Mouse (Mus musculus) MEL (cell line): ENCODE measurements at regions not wholly inside any gene's neighbourhood (a gene's known extent, or its start where the extent isn't known, plus 50 kb on each side); places are given as distances from the start of the nearest gene placed in this dataset.

ENCODE experiments used
- DNase-seq: peaks from one replicate; pipeline ENCODE4 v3.0.0; 2011; ENCODE audit warnings: low read depth, low spot score
- H3K27ac ChIP-seq: 2 replicates; pipeline ENCODE4 v1.5.1; 2012; ENCODE audit warnings: low read depth, mild to moderate bottlenecking, control low read depth, low read length, moderate library complexity; ENCODE audit not compliant: control insufficient read depth
- H3K27me3 ChIP-seq, 2 experiments: fragments of 150-350 bp in 1 of 2; sonication (generic) in 1 of 2; 2 replicates each; pipeline ENCODE4 v1.6.1; 2012; ENCODE audit warnings: low read length in 2 of 2, mild to moderate bottlenecking in 2 of 2, improper control_type of control experiment in 1 of 2, moderate library complexity in 1 of 2; ENCODE audit not compliant: insufficient read depth in 2 of 2, control insufficient read depth in 1 of 2
- H3K36me3 ChIP-seq, 2 experiments: 2 replicates each; pipeline ENCODE4 v1.6.1; 2012 to 2014; ENCODE audit warnings: low read length in 2 of 2, improper control_type of control experiment in 1 of 2, inconsistent platforms in 1 of 2, mild to moderate bottlenecking in 1 of 2; ENCODE audit not compliant: insufficient read depth in 2 of 2, control insufficient read depth in 1 of 2
- H3K4me1 ChIP-seq, 2 experiments: fragments of 150-350 bp in 1 of 2; sonication (generic) in 1 of 2; 2 replicates each; pipeline ENCODE4 v1.6.1; 2012; ENCODE audit warnings: low read length in 2 of 2, improper control_type of control experiment in 1 of 2, mild to moderate bottlenecking in 1 of 2; ENCODE audit not compliant: insufficient read depth in 2 of 2, control insufficient read depth in 1 of 2
- H3K4me3 ChIP-seq, 2 experiments: fragments of 150-350 bp in 1 of 2; sonication (generic) in 1 of 2; 2 replicates each; pipeline ENCODE4 v1.5.1; 2012; ENCODE audit warnings: low read depth in 2 of 2, low read length in 2 of 2, mild to moderate bottlenecking in 2 of 2, moderate library complexity in 2 of 2, control low read depth in 1 of 2, improper control_type of control experiment in 1 of 2; ENCODE audit not compliant: control insufficient read depth in 1 of 2, insufficient read depth in 1 of 2
- H3K79me2 ChIP-seq: 2 replicates; pipeline ENCODE4 v1.6.1; 2012; ENCODE audit warnings: mild to moderate bottlenecking, low read length, moderate library complexity; ENCODE audit not compliant: control insufficient read depth, poor library complexity, insufficient read depth
- H3K9ac ChIP-seq: 2 replicates; pipeline ENCODE4 v1.6.1; 2012; ENCODE audit warnings: low read depth, mild to moderate bottlenecking, control low read depth, low read length, moderate library complexity; ENCODE audit not compliant: control insufficient read depth, poor library complexity, severe bottlenecking
- H3K9me3 ChIP-seq: fragments of 150-350 bp; sonication (generic); replicated peaks from 2 replicates; pipeline ENCODE4 v1.6.1; 2012; ENCODE audit warnings: mild to moderate bottlenecking, low read length, improper control_type of control experiment, moderate library complexity; ENCODE audit not compliant: insufficient read depth
- CHD1 ChIP-seq: IDR thresholded peaks from 2 replicates; pipeline ENCODE4 v1.6.1; 2012; ENCODE audit warnings: low read depth, mild to moderate bottlenecking, inconsistent platforms, low read length, improper control_type of control experiment
- EP300 ChIP-seq, 2 experiments: IDR thresholded peaks; 2 replicates each; pipeline ENCODE4 v1.6.1; 2011; ENCODE audit warnings: improper control_type of control experiment in 2 of 2, low read length in 2 of 2, low read depth in 1 of 2, mild to moderate bottlenecking in 1 of 2
- ETS1 ChIP-seq: IDR thresholded peaks from 2 replicates; pipeline ENCODE4 v1.6.1; 2012; ENCODE audit warnings: low read depth, mild to moderate bottlenecking, inconsistent platforms, low read length, improper control_type of control experiment, moderate library complexity
- GABPA ChIP-seq: IDR thresholded peaks from 2 replicates; pipeline ENCODE4 v1.6.1; 2012; ENCODE audit warnings: low read depth, mild to moderate bottlenecking, inconsistent platforms, low read length, improper control_type of control experiment, moderate library complexity
- GATA1 ChIP-seq: IDR thresholded peaks from 2 replicates; pipeline ENCODE4 v1.6.1; 2011; ENCODE audit warnings: low read depth, low read length, improper control_type of control experiment
- HCFC1 ChIP-seq: IDR thresholded peaks from 2 replicates; pipeline ENCODE4 v1.6.1; 2012; ENCODE audit warnings: low read depth, mild to moderate bottlenecking, inconsistent platforms, low read length, improper control_type of control experiment, moderate library complexity
- JUND ChIP-seq: IDR thresholded peaks from 2 replicates; pipeline ENCODE4 v1.6.1; 2011; ENCODE audit warnings: low read depth, mild to moderate bottlenecking, improper control_type of control experiment, low read length
- MAZ ChIP-seq: IDR thresholded peaks from 2 replicates; pipeline ENCODE4 v1.6.1; 2012; ENCODE audit warnings: low read depth, mild to moderate bottlenecking, inconsistent platforms, low read length, improper control_type of control experiment
- MYB ChIP-seq: IDR thresholded peaks from 2 replicates; pipeline ENCODE4 v1.6.1; 2011; ENCODE audit warnings: mild to moderate bottlenecking, low read depth, low read length, improper control_type of control experiment
- MYC ChIP-seq: IDR thresholded peaks from 2 replicates; pipeline ENCODE4 v1.6.1; 2011; ENCODE audit warnings: low read depth, mild to moderate bottlenecking, low read length, improper control_type of control experiment, moderate library complexity
- POLR2AphosphoS2 ChIP-seq: IDR thresholded peaks from 2 replicates; pipeline ENCODE4 v1.6.1; 2011; ENCODE audit warnings: low read length, improper control_type of control experiment
- POLR2AphosphoS5 ChIP-seq: IDR thresholded peaks from 2 replicates; pipeline ENCODE4 v1.6.1; 2012; ENCODE audit warnings: low read depth, borderline replicate concordance, mild to moderate bottlenecking, inconsistent platforms, low read length, moderate library complexity, mixed read lengths
- RAD21 ChIP-seq: IDR thresholded peaks from 2 replicates; pipeline ENCODE4 v1.6.1; 2011; ENCODE audit warnings: mild to moderate bottlenecking, low read depth, low read length, improper control_type of control experiment
- RCOR1 ChIP-seq: IDR thresholded peaks from 2 replicates; pipeline ENCODE4 v1.6.1; 2012; ENCODE audit warnings: low read depth, mild to moderate bottlenecking, inconsistent platforms, low read length, improper control_type of control experiment
- SMC3 ChIP-seq: IDR thresholded peaks from 2 replicates; pipeline ENCODE4 v1.6.1; 2011; ENCODE audit warnings: low read depth, low read length, improper control_type of control experiment
- TAL1 ChIP-seq: IDR thresholded peaks from 2 replicates; pipeline ENCODE4 v1.6.1; 2012; ENCODE audit warnings: mild to moderate bottlenecking, inconsistent platforms, low read length, moderate library complexity, mixed read lengths
- TBP ChIP-seq: IDR thresholded peaks from 2 replicates; pipeline ENCODE4 v1.8.0; 2011; ENCODE audit warnings: low read depth, low read length, improper control_type of control experiment
- TCF12 ChIP-seq: IDR thresholded peaks from 2 replicates; pipeline ENCODE4 v1.6.1; 2014; ENCODE audit warnings: low read depth, mild to moderate bottlenecking, inconsistent platforms, low read length, improper control_type of control experiment, moderate library complexity
- UBTF ChIP-seq: IDR thresholded peaks from 2 replicates; pipeline ENCODE4 v1.6.1; 2012; ENCODE audit warnings: low read depth, mild to moderate bottlenecking, inconsistent platforms, low read length, improper control_type of control experiment, moderate library complexity, borderline replicate concordance; ENCODE audit not compliant: insufficient read depth
- USF1 ChIP-seq: IDR thresholded peaks from 2 replicates; pipeline ENCODE4 v1.6.1; 2014; ENCODE audit warnings: low read depth, mild to moderate bottlenecking, inconsistent platforms, low read length, improper control_type of control experiment, moderate library complexity
- ZKSCAN1 ChIP-seq: IDR thresholded peaks from 2 replicates; pipeline ENCODE4 v1.6.1; 2012; ENCODE audit warnings: low read depth, mild to moderate bottlenecking, inconsistent platforms, low read length, improper control_type of control experiment, moderate library complexity

GRCm38 (mm10) chr11:38117741-38118140, 882.0 kb upstream of the Tenm2 start:
- DNase-seq, result peak; percentile 84
- Histone ChIP-seq H3K27me3 (no peaks in the 10 kb centered on the region), H3K4me3 (peak overlapping the region in 1 of 2 experiments; percentile 28; a peak in 1 of 4 replicates), H3K36me3 (peaks cover 0 to 26% of the 10 kb centered on the region in 2 experiments; a peak in 2 of 4 replicates), H3K4me1 (peaks cover 5 to 25% of the 10 kb centered on the region in 2 experiments), H3K27ac (peak overlapping the region; percentile 19; the same call in 1 of the 2 replicates), H3K79me2 (no peaks in the 10 kb centered on the region), H3K9me3 (no peaks in the 10 kb centered on the region), H3K9ac (peak overlapping the region; percentile 17; the same call in 1 of the 2 replicates)
- peak; percentile 78 to 79 for TF ChIP-seq EP300 (IDR thresholded peaks at IDR 0.05; ENCODE audit: low read depth in 1 of 2, low read length in 2 of 2)
- no peak for TF ChIP-seq POLR2AphosphoS2
- no peak for TF ChIP-seq ZKSCAN1
- no peak for TF ChIP-seq RCOR1
- TF ChIP-seq USF1, result no peak
- no peak for TF ChIP-seq UBTF
- 0 out of 2 replicates have a peak, but pooled peaks have one; percentile 40 for TF ChIP-seq ETS1
- TF ChIP-seq TCF12, result 0 out of 2 replicates have a peak, but pooled peaks have one; percentile 24
- peak; percentile 54 for TF ChIP-seq GATA1
- no peak for TF ChIP-seq SMC3
- TF ChIP-seq POLR2AphosphoS5, result no peak
- TF ChIP-seq MYC, result no peak
- 0 out of 2 replicates have a peak, but pooled peaks have one; percentile 23 for TF ChIP-seq MYB
- no peak for TF ChIP-seq JUND
- TF ChIP-seq GABPA, result no peak
- TF ChIP-seq CHD1, result no peak
- no peak for TF ChIP-seq HCFC1
- no peak for TF ChIP-seq MAZ

- TF ChIP-seq RAD21, result no peak
- TF ChIP-seq TBP, result no peak
- no peak for TF ChIP-seq MYB
- TF ChIP-seq TAL1, result no peak
- TF ChIP-seq RCOR1, result no peak
- no peak for TF ChIP-seq HCFC1
- TF ChIP-seq, all 39 proteins: peak for 0
Measured at GRCm38 (mm10) chr11:38092202-38092601, 856.4 kb upstream of the Tenm2 start.

More at GRCm38 (mm10) chr11:38092202-38092601, 856.4 kb upstream of the Tenm2 start:
- peaks cover 0 to 5% of the 10 kb centered on the region in 2 experiments; a peak in 1 of 4 replicates for H3K4me1 ChIP-seq
- no peak overlapping the region for H3K27ac ChIP-seq
- H3K27me3 ChIP-seq, result no peaks in the 10 kb centered on the region
- H3K36me3 ChIP-seq, result peaks cover 0 to 9% of the 10 kb centered on the region in 2 experiments; a peak in 2 of 4 replicates
- H3K79me2 ChIP-seq, result no peaks in the 10 kb centered on the region
- no peak overlapping the region for H3K4me3 ChIP-seq
- no peak for DNase-seq
- no peaks in the 10 kb centered on the region for H3K9me3 ChIP-seq
- no peak overlapping the region for H3K9ac ChIP-seq
